Mouse (Mus musculus): ENCODE results near the gene Tcp1. TPM values are rescaled to one million over a fixed set of nuclear protein-coding genes. Genes with fewer than 3 reads are reported as not detected.
"Not testable (repeated sequence)": the region's sequence is repeated elsewhere in the genome, so short reads cannot be mapped to it uniquely, and the experiment has no call there.

Gene Tcp1
- polyA plus RNA-seq, 1 experiment, result 370 TPM

DNA sequence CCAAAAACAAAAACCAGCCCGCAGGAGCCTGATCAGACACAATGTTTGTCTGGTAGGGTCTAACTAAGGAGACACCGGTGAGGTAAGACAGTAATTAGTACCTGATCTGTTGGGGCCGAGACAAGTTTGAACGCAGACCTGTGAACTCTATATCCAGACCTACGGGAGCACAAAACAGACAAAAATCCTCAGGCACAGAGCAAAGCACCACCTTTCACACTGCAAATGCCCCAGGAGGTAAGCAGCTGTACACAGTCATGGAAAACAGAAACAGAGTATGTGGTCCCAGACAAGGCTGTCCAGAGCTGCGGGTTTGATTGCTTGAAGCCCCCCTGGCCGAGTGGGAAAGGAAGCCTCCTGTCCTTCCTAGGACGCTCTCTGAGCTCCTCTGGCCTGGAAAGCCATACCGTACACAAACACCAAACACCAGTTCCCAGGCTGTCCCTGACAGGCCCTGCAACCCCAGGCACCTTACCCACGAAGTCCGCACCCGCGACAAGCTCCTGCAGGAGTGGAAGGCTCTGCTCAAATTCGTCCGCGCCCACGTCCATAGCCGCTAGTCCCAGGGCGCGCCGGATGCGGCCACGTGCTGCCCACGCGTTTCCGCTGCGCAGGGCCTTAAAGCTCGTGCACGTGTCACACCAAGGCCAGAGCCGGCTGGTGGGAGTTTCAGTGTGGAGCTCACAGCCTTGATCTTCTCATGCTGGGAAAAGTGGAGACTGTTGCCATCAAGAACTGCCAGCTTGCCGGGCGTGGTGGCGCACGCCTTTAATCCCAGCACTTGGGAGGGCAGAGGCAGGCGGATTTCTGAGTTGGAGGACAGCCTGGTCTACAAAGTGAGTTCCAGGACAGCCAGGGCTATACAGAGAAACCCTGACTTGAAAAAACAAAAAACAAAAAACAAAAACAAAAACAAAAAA is 5.9 kb upstream of the Tcp1 start, which contains the start of gene Pnldc1:
Gene Pnldc1 (minus strand): TSS at position 870 of the 920 bp plus-strand sequence.
- TF ChIP-seq CTCF (IDR thresholded peaks at IDR 0.05; ENCODE audit: borderline replicate concordance, insufficient read depth, low read length), result no peak
- no peak for TF ChIP-seq POLR2A (IDR thresholded peaks at IDR 0.05; ENCODE audit: low read depth, low read length)
- no peak within 1 kb of the TSS for H3K4me3 ChIP-seq (ENCODE audit: insufficient read depth, low read length)
- H3K4me1 ChIP-seq (ENCODE audit: control insufficient read depth, insufficient read depth, low read length), result no peaks in the 10 kb centered on the region
- H3K27ac ChIP-seq (ENCODE audit: insufficient read depth, low read length), result no peak within 1 kb of the TSS

DNA sequence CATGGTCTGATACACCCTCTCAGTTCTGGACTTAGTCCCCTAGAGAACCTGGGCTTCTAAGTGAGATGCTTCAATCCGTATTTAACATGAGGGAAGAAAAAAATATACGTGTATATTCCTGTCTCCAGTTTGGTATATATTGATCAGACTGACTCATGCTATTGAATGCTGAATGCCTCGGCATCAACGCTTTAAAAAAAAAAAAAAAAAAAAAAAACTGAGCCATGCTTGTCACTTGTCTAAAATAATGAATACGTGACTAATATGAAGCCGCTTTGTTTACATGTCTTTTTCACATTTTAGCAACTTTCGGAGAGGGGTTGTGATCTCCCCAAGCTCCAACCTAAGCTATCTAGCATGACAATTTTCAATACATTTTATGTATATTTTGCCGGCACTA is 5.1 kb upstream of the Tcp1 start:
- TF ChIP-seq CTCF (IDR thresholded peaks at IDR 0.05; ENCODE audit: borderline replicate concordance, insufficient read depth, low read length), result no peak
- no peak for TF ChIP-seq POLR2A (IDR thresholded peaks at IDR 0.05; ENCODE audit: low read depth, low read length)
- H3K27ac ChIP-seq (ENCODE audit: insufficient read depth, low read length), result no peak overlapping the region
- H3K4me3 ChIP-seq (ENCODE audit: insufficient read depth, low read length), result no peak overlapping the region
- no peaks in the 10 kb centered on the region for H3K4me1 ChIP-seq (ENCODE audit: control insufficient read depth, insufficient read depth, low read length)

DNA sequence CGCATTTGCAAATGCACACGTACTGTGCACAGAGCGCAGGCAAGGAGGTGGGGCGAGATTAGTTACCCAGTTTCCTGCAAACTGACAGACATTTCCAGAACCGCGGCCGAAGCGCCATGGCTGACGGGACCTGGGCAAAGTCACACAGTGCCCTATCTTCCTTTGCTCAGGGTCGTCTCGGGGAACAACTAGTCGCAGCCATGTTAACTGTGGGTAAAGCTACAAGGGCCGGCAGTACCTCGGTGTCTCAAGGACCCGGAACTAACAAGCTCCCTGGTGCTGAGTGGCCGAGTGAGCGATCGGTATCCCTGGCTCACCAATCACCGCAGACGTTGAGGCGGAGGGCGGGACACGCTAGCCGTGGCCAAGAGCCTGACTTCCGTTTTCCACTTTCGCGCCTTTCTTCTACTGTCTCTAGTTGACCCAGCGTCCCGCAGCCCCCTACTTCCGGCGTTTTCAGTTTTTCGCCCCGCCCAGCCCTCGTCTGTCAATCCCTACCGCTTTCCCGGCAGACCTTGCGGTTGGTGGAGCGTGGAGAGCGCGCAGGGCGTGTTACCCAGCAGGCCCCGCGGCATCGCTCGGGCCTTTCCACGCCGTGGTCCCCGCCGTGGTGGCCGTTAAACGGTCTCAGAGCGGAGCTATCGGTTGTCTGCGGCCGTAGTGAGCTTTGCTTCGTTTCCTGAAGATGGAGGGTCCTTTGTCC is 531 bp downstream of the Tcp1 start, which contains the start of gene Mrpl18:
Gene Mrpl18 (minus strand): TSS at position 465 of the 703 bp plus-strand sequence.
- Histone ChIP-seq H3K27ac (ENCODE audit: insufficient read depth, low read length) (peak within 1 kb of the TSS; percentile 80), H3K4me1 (ENCODE audit: control insufficient read depth, insufficient read depth, low read length) (no peaks in the 10 kb centered on the region), H3K4me3 (ENCODE audit: insufficient read depth, low read length) (peak within 1 kb of the TSS; percentile 99)
- peak; percentile 94 for TF ChIP-seq POLR2A (IDR thresholded peaks at IDR 0.05; ENCODE audit: low read depth, low read length)
- no peak for TF ChIP-seq CTCF (IDR thresholded peaks at IDR 0.05; ENCODE audit: borderline replicate concordance, insufficient read depth, low read length)

DNA sequence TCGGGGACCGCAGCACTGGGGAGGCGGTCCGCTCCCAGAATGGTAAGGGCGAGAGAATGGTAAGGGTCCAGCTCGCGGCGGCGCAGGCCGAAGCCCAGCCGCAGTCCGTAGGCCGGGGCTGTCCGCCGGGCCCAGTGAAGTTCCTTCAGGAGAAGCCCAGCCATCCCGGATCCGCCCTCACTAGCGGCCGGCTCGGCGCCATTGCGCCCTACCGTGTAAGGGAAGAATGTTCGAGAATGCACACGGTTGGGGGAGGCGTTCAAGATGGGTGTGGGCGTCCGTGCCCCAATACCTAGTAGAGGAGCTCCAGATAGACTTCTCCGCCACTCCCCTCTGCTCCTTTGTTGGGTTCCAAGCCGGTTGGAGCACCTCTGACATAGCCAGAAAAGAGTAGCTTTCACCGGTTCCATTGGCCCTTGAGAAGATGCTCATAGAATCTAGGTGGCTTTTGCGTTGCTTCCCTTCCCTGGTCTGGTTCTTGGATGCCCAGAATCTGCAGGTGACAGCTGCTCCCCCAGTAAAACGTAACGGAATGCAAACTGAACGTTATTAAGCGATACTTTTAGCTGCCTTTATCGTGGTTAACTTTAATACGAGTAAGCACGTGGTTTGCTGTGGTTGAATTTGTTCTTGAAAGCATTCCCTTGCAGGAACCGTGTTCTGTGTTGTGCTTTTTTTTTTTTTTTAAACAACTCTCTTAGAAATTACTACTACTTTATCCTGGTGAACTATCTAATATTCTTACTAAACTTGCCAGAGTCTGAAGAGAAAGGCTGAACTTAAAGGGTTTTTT is 1.3 kb downstream of the Tcp1 start:
- peak overlapping the region; percentile 99 for H3K4me3 ChIP-seq (ENCODE audit: insufficient read depth, low read length)
- TF ChIP-seq POLR2A (IDR thresholded peaks at IDR 0.05; ENCODE audit: low read depth, low read length) (no peak), CTCF (IDR thresholded peaks at IDR 0.05; ENCODE audit: borderline replicate concordance, insufficient read depth, low read length) (no peak)
- H3K27ac ChIP-seq (ENCODE audit: insufficient read depth, low read length), result peak overlapping the region; percentile 80
- H3K4me1 ChIP-seq (ENCODE audit: control insufficient read depth, insufficient read depth, low read length), result no peaks in the 10 kb centered on the region

DNA sequence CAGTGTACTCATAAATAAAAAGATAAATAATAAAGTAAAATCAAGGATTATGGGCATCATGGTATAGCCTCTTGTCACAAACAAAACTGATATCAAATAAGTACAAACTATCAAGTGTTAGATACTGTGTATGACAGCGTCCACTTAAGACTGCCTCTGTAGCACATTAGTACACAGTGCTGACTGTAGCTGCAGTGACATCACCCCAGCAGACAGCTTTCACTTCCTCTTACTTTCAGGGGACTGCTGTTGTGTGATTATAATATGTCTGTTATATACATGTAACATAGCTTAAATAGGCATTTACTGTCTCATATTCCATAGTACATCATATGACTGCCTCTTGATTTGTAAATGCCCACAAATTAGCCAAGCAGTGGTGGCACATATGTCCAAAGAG is 5.6 kb downstream of the Tcp1 start:
- no peak for TF ChIP-seq POLR2A (IDR thresholded peaks at IDR 0.05; ENCODE audit: low read depth, low read length)
- no peaks in the 10 kb centered on the region for H3K4me1 ChIP-seq (ENCODE audit: control insufficient read depth, insufficient read depth, low read length)
- no peak overlapping the region for H3K27ac ChIP-seq (ENCODE audit: insufficient read depth, low read length)
- H3K4me3 ChIP-seq (ENCODE audit: insufficient read depth, low read length), result no peak overlapping the region

DNA sequence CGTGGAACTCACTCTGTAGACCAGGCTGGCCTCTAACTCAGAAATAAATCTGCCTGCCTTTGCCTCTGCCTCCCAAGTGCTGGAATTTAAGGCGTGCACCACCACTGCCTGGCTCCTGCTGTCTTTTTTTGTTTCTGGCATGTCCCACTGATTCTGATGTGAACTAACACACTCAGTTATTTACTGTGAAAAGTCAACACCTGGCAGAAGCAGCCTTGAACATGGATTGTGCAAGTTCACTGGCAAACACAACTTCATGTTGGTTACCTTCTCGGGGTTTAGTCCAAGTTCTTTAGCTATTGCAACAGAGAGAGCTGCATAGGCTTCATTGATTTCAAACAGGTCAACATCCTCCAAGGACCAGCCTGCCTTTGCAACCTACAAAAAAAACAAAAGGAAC is 9.5 kb downstream of the Tcp1 start:
- H3K4me3 ChIP-seq (ENCODE audit: insufficient read depth, low read length), result no peak overlapping the region
- H3K4me1 ChIP-seq (ENCODE audit: control insufficient read depth, insufficient read depth, low read length), result no peaks in the 10 kb centered on the region
- TF ChIP-seq CTCF (IDR thresholded peaks at IDR 0.05; ENCODE audit: borderline replicate concordance, insufficient read depth, low read length), result no peak
- TF ChIP-seq POLR2A (IDR thresholded peaks at IDR 0.05; ENCODE audit: low read depth, low read length), result no peak
- no peak overlapping the region for H3K27ac ChIP-seq (ENCODE audit: insufficient read depth, low read length)

DNA sequence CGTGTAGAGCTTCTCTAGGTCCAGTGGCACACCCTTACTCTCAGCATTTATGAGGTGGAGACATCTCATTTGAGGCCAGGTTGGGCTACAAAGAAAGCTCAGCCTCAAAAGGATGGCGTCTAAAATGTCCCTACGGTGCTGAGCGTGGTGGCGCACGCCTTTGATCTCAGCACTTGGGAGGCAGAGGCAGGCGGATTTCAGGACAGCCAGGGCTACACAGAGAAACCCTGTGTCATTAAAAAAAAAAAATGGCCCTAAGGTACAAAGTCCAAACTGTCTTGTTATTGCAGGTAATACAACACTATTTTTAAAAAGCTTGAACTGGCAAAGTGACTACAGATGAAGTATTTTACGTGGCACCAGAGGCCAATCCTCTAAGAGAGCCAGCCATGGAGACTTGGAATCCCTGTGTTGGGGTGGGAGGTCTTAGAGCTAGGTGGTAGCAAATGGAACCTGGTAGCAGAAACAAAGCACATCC is 10.2 kb downstream of the Tcp1 start:
- TF ChIP-seq POLR2A (IDR thresholded peaks at IDR 0.05; ENCODE audit: low read depth, low read length) (no peak), CTCF (IDR thresholded peaks at IDR 0.05; ENCODE audit: borderline replicate concordance, insufficient read depth, low read length) (no peak)
- Histone ChIP-seq H3K27ac (ENCODE audit: insufficient read depth, low read length) (no peak overlapping the region), H3K4me3 (ENCODE audit: insufficient read depth, low read length) (no peak overlapping the region), H3K4me1 (ENCODE audit: control insufficient read depth, insufficient read depth, low read length) (no peaks in the 10 kb centered on the region)

DNA sequence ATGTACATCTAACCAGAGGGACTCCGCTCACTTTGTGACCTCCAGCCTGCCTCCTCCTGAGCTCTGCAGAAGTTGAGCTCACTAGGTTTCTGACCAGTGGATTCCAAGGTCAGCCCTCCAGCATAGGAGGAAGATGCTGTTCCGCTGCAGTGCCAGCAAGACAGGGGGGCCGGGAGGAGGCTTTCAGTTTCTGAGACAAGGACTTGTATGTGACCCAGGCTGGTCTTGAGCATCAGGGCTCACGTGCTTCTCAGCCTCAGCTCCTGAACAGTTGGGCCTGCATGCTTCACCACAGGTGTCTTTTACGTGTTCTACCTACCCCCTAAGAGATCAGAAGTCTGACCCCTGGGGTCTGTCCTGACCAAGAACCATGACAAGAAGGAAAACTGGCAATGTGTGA is 16.1 kb downstream of the Tcp1 start:
- not testable (repeated sequence) for H3K4me1 ChIP-seq (ENCODE audit: control insufficient read depth, insufficient read depth, low read length)

DNA sequence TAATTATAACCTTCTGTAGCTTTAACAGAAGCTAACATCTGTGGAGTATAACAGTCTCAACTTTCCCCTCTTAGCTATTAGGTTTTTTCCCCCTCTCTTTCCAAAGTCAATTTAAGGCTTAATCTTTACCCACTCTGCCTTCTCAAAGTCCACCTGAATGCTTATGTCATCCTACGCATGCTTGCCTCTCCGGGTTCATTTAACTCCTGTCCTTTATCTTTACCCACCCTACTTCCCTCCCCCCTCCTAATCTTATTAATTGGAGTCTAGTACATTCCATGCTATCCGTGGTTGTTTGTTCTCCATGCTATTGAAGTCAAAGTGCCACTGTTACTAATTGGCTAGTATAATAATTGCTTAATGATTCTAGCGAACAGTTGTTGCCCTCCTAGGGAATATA is 20.2 kb downstream of the Tcp1 start:
- Histone ChIP-seq H3K4me3 (ENCODE audit: insufficient read depth, low read length) (no peak overlapping the region), H3K4me1 (ENCODE audit: control insufficient read depth, insufficient read depth, low read length) (no peaks in the 10 kb centered on the region), H3K27ac (ENCODE audit: insufficient read depth, low read length) (no peak overlapping the region)
- no peak for TF ChIP-seq CTCF (IDR thresholded peaks at IDR 0.05; ENCODE audit: borderline replicate concordance, insufficient read depth, low read length)

More for the DNA sequence above, 16.1 kb downstream of the Tcp1 start:
- not testable (repeated sequence) for H3K27ac ChIP-seq (ENCODE audit: insufficient read depth, low read length); H3K4me3 ChIP-seq (ENCODE audit: insufficient read depth, low read length)

All from embryonic fibroblast, embryonic 13.5 days (primary cell).